Mouse (Mus musculus): ENCODE data around the gene Cbarp. TPM values are rescaled to one million over a fixed set of nuclear protein-coding genes. Genes with fewer than 3 reads are reported as not detected.

Gene Cbarp
- total and polyA plus RNA-seq, 3 experiments: 0.19 to 2.4 (median 2.3) TPM

- peak; percentile 68; the same call in 1 of the 2 replicates for TF ChIP-seq MXI1 (IDR thresholded peaks at IDR 0.05; ENCODE audit: low read depth, low read length)
- TF ChIP-seq IRF4 (IDR thresholded peaks at IDR 0.05; ENCODE audit: low read depth, low read length): peak; percentile 82
- 0 out of 2 replicates have a peak, but pooled peaks have one; percentile 14 for TF ChIP-seq SMC3 (IDR thresholded peaks at IDR 0.05; ENCODE audit: low read depth, low read length)
- peak; percentile 84; the same call in 1 of the 2 replicates for TF ChIP-seq CHD1 (IDR thresholded peaks at IDR 0.05; ENCODE audit: low read depth, low read length)
- no peak for TF ChIP-seq ZNF384 (IDR thresholded peaks at IDR 0.05; ENCODE audit: low read depth, low read length)
- peak; percentile 80 for TF ChIP-seq TCF12 (IDR thresholded peaks at IDR 0.05; ENCODE audit: low read depth, low read length)
- no peak for TF ChIP-seq JUN (IDR thresholded peaks at IDR 0.05; ENCODE audit: insufficient read depth, low read depth, low read length)
- TF ChIP-seq BHLHE40 (IDR thresholded peaks at IDR 0.05; ENCODE audit: low read depth, low read length): peak; percentile 62
- TF ChIP-seq MYC (IDR thresholded peaks at IDR 0.05; ENCODE audit: low read depth, low read length): no peak
- 0 out of 2 replicates have a peak, but pooled peaks have one; percentile 42 for TF ChIP-seq KAT2A (IDR thresholded peaks at IDR 0.05; ENCODE audit: insufficient replicate concordance, low read length)
- TF ChIP-seq POLR2AphosphoS2 (IDR thresholded peaks at IDR 0.05; ENCODE audit: low read depth, low read length): no peak
- TF ChIP-seq TBP (conservative IDR thresholded peaks at IDR 0.05; ENCODE audit: low read depth, low read length): no peak
- TF ChIP-seq USF1 (IDR thresholded peaks at IDR 0.05; ENCODE audit: low read depth, low read length): no peak
- TF ChIP-seq JUND (conservative IDR thresholded peaks at IDR 0.05; ENCODE audit: low read depth, low read length): no peak
These were observed 12.2 kb upstream of the Cbarp start (continued) for GRCm38 (mm10) chr10:80152873-80153260.

- no peaks in the 10 kb centered on the region for H3K27me3 ChIP-seq (replicated peaks)
- dilution Hi-C loops (cut with MboI; ENCODE audit: extremely low pct_ligation_motif_present, extremely low pct_unique_long_range_greater_than_20kb, low sequenced_read_pairs) (no loop called here), in situ Hi-C loops (cut with MboI; ENCODE audit: low pct_ligation_motif_present, low pct_unique_long_range_greater_than_20kb, low sequenced_read_pairs) (no loop called here)
- H3K4me2 ChIP-seq (ENCODE audit: insufficient read depth, low read depth, poor library complexity, severe bottlenecking): peak overlapping the region; percentile 67
- DNase-seq (ENCODE audit: extremely low read depth): no peak
- TF ChIP-seq ZNF384 (IDR thresholded peaks at IDR 0.05; ENCODE audit: low read depth, low read length) (peak; percentile 57), SMC3 (IDR thresholded peaks at IDR 0.05; ENCODE audit: low read depth, low read length) (no peak), USF2 (conservative IDR thresholded peaks at IDR 0.05; ENCODE audit: low read depth, low read length) (no peak), MAZ (IDR thresholded peaks at IDR 0.05; ENCODE audit: low read depth, low read length) (peak; percentile 65; the same call in 1 of the 2 replicates), NELFE (IDR thresholded peaks at IDR 0.05; ENCODE audit: low read depth, low read length) (peak; percentile 7; the same call in 1 of the 2 replicates), CHD2 (IDR thresholded peaks at IDR 0.05; ENCODE audit: low read length) (0 out of 2 replicates have a peak, but pooled peaks have one; percentile 25), PAX5 (IDR thresholded peaks at IDR 0.05; ENCODE audit: low read length) (no peak), JUN (IDR thresholded peaks at IDR 0.05; ENCODE audit: insufficient read depth, low read depth, low read length) (no peak), USF1 (IDR thresholded peaks at IDR 0.05; ENCODE audit: low read depth, low read length) (no peak), ELF1 (IDR thresholded peaks at IDR 0.05; ENCODE audit: low read depth, low read length) (peak; percentile 75), ZC3H11A (IDR thresholded peaks at IDR 0.05; ENCODE audit: low read depth, low read length) (no peak), MAFK (IDR thresholded peaks at IDR 0.05; ENCODE audit: insufficient replicate concordance, low read length) (no peak), BHLHE40 (IDR thresholded peaks at IDR 0.05; ENCODE audit: low read depth, low read length) (no peak), POLR2AphosphoS2 (IDR thresholded peaks at IDR 0.05; ENCODE audit: low read depth, low read length) (no peak), POLR2A (IDR thresholded peaks at IDR 0.05; ENCODE audit: low read depth, low read length) (no peak), JUND (conservative IDR thresholded peaks at IDR 0.05; ENCODE audit: low read depth, low read length) (no peak), GABPA (IDR thresholded peaks at IDR 0.05; ENCODE audit: insufficient replicate concordance, low read depth, low read length) (no peak), HCFC1 (IDR thresholded peaks at IDR 0.05; ENCODE audit: low read depth, low read length) (peak; percentile 55; the same call in 1 of the 2 replicates), TBP (conservative IDR thresholded peaks at IDR 0.05; ENCODE audit: low read depth, low read length) (no peak), NRF1 (IDR thresholded peaks at IDR 0.05; ENCODE audit: low read depth, low read length) (no peak), MEF2A (IDR thresholded peaks at IDR 0.05; ENCODE audit: borderline replicate concordance, low read depth, low read length) (no peak), CHD1 (IDR thresholded peaks at IDR 0.05; ENCODE audit: low read depth, low read length) (0 out of 2 replicates have a peak, but pooled peaks have one; percentile 26), MYC (IDR thresholded peaks at IDR 0.05; ENCODE audit: low read depth, low read length) (no peak), SIN3A (IDR thresholded peaks at IDR 0.05; ENCODE audit: low read length) (no peak; the same call in 1 of the 2 replicates), ETS1 (conservative IDR thresholded peaks at IDR 0.05; ENCODE audit: low read depth, low read length) (no peak), MAX (IDR thresholded peaks at IDR 0.05; ENCODE audit: low read length) (no peak), RCOR1 (conservative IDR thresholded peaks at IDR 0.05; ENCODE audit: low read depth, low read length) (no peak), KAT2A (IDR thresholded peaks at IDR 0.05; ENCODE audit: insufficient replicate concordance, low read length) (no peak), ZMIZ1 (IDR thresholded peaks at IDR 0.05; ENCODE audit: low read depth, low read length) (no peak), TCF12 (IDR thresholded peaks at IDR 0.05; ENCODE audit: low read depth, low read length) (peak; percentile 22; the same call in 1 of the 2 replicates)
- peaks cover 40 to 49% of the 10 kb centered on the region in 2 experiments for H3K36me3 ChIP-seq (replicated peaks in 1 of 2; ENCODE audit: control insufficient read depth in 1 of 2, insufficient read depth in 1 of 2, low read length in 1 of 2)
- H3K4me1 ChIP-seq (ENCODE audit: control insufficient read depth in 1 of 2, insufficient read depth in 2 of 2): peaks cover 20 to 50% of the 10 kb centered on the region in 2 experiments
- H3K4me3 ChIP-seq (replicated peaks in 1 of 3; ENCODE audit: low read depth in 2 of 3, low read length in 2 of 3, poor library complexity in 1 of 3): peak overlapping the region; percentile 81 to 84 (median 82)
- H3K27ac ChIP-seq (ENCODE audit: insufficient read depth, low read depth): peak overlapping the region; percentile 96
- H3K9ac ChIP-seq (ENCODE audit: insufficient read depth, low read depth): peak overlapping the region; percentile 95
- no peaks in the 10 kb centered on the region for H3K9me3 ChIP-seq (replicated peaks; ENCODE audit: low read length)
- H3K79me2 ChIP-seq (replicated peaks; ENCODE audit: control insufficient read depth, extremely low read depth, insufficient read depth, poor library complexity, severe bottlenecking): peaks cover 15% of the 10 kb centered on the region
These were observed 11.6 kb upstream of the Cbarp start for GRCm38 (mm10) chr10:80152071-80152872.
